In genomic region chr10:62111207-62111576, GRCm38 (mm10) we compare ENCODE assay signal across 1 mouse cellular context.
TF ChIP-seq lines count a peak whose summit lies in the region.

No protein-coding gene starts in this region.

TF ChIP-seq in MEL, 35 proteins besides CTCF, POLR2A, EP300 and RAD21 (continued from another document):
- no peak for TF ChIP-seq HCFC1 (IDR thresholded peaks at IDR 0.05; ENCODE audit: low read depth, low read length)
- no peak for TF ChIP-seq ZNF384 (IDR thresholded peaks at IDR 0.05; ENCODE audit: low read depth, low read length)
- TF ChIP-seq POLR2AphosphoS5 (IDR thresholded peaks at IDR 0.05; ENCODE audit: borderline replicate concordance, low read depth, low read length): no peak
- TF ChIP-seq NRF1 (IDR thresholded peaks at IDR 0.05; ENCODE audit: insufficient read depth, low read depth, low read length, poor library complexity, severe bottlenecking): no peak
- no peak for TF ChIP-seq ZMIZ1 (IDR thresholded peaks at IDR 0.05; ENCODE audit: low read depth, low read length)
- TF ChIP-seq JUND (IDR thresholded peaks at IDR 0.05; ENCODE audit: low read depth, low read length): no peak
- TF ChIP-seq MAX (IDR thresholded peaks at IDR 0.05; ENCODE audit: low read length): no peak
TF ChIP-seq in MEL: peak in this region for 0.
